ENCODE assay signal across 14 mouse cellular contexts in the genomic region with DNA sequence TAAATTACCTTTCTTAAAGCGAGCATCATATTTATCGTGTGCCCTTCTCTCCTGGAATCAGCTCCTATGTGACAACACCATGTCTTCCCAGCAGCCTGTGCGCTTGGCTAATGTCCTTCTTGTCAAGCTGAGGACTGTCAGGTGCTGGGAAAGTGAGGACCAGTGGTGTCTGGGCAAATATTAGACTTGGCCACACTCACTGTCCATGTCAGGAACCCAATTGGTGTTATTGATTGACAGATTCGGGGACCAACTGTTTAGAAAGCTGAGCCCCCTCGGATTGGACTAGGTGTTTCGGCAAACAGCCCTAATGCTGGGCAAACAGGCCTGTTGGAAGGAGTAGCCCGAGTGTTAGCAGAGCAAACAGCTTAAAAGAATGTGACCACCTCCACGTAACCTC.
"Had no signal": no experiment of that assay in that cellular context is flagged by ENCODE, and none has a peak within 500 bp of the region (broad histone marks: within the 10 kb centered on the region; RNA-seq: fewer than 3 reads in every experiment).

No protein-coding gene starts in this region.

- H3K4me1 ChIP-seq: stomach, embryonic 15.5 days had no signal

- H3K9me3 ChIP-seq: stomach, embryonic 15.5 days had no signal

- H3K27me3 ChIP-seq: stomach, embryonic 15.5 days had no signal

- H3K36me3 ChIP-seq: stomach, embryonic 15.5 days had no signal

- ATAC-seq: hindbrain, postnatal 0 days; inflammation-experienced regulatory T-cells, adult 6 months; intestine, embryonic 16.5 days had no signal

- H3K9ac ChIP-seq: hindbrain, embryonic 14.5 days; stomach, embryonic 15.5 days had no signal

- DNase-seq: kidney, adult 18-20 months; kidney, adult 9 months; kidney, postnatal 14 days; kidney, postnatal 4 days; lung, adult 18-20 months; lung, postnatal 4 days; midbrain, embryonic 14.5 days; thymus, postnatal 25 days had no signal

- H3K27ac ChIP-seq: hindbrain, embryonic 14.5 days; hindbrain, postnatal 0 days; stomach, embryonic 15.5 days had no signal

- H3K4me2 ChIP-seq: hindbrain, embryonic 14.5 days; midbrain, embryonic 11.5 days; stomach, embryonic 15.5 days had no signal

- H3K4me3 ChIP-seq: stomach, embryonic 15.5 days had no signal
